Mouse (Mus musculus) mesoderm, embryonic 11.5 days (tissue): ENCODE results near the gene Fstl4.
"Not testable (repeated sequence)": the region's sequence is repeated elsewhere in the genome, so short reads cannot be mapped to it uniquely, and the experiment has no call there.

ENCODE experiments used
- DNase-seq: peaks from one replicate; pipeline ENCODE4 v3.0.0-alpha.2; 2012; ENCODE audit warnings: low read depth, low spot score

Gene Fstl4

DNA sequence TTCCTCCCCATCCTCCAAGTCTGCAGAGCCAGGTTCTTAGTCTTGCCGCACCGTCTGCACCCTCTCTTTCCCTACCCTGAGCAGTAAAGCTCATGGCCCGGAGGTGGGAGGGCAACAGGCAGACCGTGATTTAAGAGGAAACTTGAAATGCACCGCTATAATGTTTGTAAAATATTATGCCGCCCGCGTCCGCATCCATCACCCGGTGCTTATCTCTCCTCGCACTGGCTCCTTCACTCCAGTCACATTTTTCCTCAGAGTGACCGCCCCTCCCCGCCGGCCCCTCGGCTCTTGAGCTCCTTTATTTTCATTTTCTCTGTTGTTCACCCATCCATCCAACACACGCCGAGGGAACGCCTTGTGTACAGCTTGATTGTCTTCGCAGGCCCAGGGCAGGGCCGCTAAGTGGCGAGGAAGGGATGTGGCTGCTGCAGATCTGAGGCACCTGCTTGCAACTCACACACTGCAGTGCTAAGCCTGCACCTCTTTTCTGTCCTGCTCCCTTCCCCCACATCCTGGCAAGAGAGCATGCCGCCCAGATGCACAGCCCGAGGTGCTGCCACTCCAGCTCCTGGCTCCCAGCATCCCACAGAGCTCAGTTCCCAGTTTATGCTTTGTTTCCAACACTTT, 368.1 kb downstream of the Fstl4 start:
- no peak for DNase-seq

DNA sequence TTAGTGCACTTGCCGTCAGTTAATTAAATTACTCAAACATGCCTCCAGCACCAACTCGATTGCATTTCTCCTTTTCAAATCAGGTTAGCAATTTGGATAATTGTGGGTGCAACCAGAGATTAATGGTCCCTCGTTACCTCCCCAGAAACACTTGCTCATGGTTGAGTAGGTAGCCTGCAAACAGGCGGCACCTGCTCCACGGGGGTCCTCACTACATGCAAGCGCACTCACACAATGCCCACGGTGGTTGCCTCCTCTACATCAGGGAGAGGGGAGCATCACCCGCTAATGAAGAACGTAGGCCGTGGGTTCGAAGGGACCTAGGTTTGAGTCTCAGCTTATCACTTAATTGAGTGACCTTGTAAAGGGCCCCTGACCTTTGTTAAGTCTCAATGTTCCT, 371.9 kb downstream of the Fstl4 start:
- no peak for DNase-seq

GRCm38 (mm10) chr11:53137381-53137780, 372.9 kb downstream of the Fstl4 start:
- DNase-seq: no peak

DNA sequence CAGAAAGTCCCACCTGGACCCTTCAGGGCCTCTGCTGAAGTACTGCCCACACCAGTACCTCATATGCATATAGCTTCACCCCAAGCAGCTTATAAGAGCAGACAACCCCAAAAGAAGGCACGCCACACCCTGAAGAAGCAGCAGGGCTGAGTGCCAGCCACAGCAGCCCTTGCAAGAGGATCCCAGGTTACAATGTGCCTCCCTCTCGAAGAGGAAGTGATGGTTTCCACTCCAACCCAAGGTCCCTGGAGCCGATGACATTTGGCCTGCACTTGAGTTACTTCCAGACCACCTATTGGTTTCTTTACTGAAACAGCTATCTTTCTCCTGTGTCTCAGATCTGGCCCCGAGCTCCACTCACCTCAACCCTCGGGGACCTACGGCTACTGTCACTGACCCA, 373.8 kb downstream of the Fstl4 start:
- no peak for DNase-seq

DNA sequence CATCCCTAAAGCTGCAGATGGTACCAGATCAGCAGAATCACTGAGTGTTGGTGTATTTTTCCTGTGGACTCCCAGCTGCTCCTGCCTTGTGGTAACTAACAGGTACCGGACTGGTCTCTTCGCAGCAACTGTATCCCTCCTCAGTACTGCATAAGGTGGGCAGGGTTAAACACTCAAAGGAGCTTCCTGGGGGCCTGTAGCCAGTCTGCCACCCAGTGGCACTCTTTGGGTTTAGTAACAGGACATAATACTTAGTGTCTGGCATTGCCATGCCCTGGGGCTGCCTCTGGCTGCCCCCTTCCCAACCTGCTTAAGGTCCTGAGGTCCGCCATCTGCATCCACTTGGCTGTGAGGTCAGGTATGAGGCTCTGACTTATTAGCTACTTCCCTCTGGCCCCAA, 375.2 kb downstream of the Fstl4 start:
- no peak for DNase-seq

- DNase-seq: no peak
Observed at GRCm38 (mm10) chr11:53140196-53140595, 375.8 kb downstream of the Fstl4 start.

- DNase-seq: peak; percentile 5
Observed at GRCm38 (mm10) chr11:53140722-53141400, 376.4 kb downstream of the Fstl4 start.

GRCm38 (mm10) chr11:53143522-53143921, 379.1 kb downstream of the Fstl4 start:
- DNase-seq: no peak

- no peak for DNase-seq
Observed at GRCm38 (mm10) chr11:53144506-53144905, 380.1 kb downstream of the Fstl4 start.

GRCm38 (mm10) chr11:53146290-53146689, 381.9 kb downstream of the Fstl4 start:
- peak; percentile 30 for DNase-seq

DNA sequence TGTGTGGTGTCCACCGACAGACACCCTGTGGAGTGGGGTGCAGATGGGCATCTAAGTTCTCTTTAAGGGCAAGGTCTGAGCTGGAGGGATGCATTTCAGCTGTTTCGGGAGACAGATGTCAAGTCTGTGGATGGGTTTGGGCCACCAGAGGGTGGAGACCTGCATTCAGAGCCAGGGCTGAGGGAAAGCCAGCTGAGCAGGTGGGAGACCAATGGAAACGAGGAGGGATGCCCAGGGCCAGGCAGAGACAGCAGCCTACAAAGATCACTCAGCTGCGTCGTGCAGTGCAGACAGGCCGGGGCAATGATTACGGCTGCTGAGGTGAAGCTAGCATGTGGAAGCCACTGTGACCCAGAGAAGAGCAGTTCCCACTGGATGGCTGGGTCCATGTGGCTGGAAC, 392.0 kb downstream of the Fstl4 start:
- no peak for DNase-seq

GRCm38 (mm10) chr11:53157621-53158259, 393.3 kb downstream of the Fstl4 start:
- no peak for DNase-seq

DNA sequence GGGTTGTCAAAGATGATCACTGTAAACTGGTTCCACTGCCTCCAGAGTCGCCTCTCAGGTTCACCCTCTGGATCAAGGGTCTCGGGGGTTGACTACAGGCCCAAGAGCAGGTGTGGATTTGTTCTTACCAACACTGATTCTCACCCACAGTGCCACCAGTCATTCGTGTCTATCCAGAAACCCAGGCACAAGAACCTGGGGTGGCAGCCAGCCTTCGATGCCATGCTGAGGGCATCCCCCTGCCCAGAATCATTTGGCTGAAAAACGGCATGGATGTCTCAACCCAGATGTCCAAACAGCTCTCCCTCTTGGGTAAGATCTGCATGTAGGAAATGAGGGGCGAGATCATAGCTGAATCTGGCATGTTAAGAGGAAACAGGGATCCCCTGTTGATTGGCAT, 398.0 kb downstream of the Fstl4 start:
- DNase-seq: no peak

DNA sequence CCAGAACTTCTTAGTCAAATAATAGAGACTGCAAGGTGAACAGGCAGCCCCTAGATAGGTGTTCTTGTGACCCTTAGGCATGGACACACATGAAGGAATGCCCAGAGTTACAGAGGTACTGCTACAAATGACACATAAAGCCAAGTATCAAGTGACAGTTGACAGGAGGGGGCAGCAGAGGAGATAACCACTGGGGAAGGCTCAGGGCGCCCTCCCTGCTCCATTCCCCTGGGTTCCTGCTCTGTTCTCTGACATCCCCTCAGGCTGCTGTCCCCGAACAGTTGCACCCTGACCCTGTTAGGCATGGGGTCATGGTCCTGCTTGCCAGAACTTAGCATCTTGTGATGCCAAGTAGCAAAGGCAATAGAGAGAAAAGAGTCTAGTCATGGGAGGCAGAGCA, 402.0 kb downstream of the Fstl4 start:
- no peak for DNase-seq

DNA sequence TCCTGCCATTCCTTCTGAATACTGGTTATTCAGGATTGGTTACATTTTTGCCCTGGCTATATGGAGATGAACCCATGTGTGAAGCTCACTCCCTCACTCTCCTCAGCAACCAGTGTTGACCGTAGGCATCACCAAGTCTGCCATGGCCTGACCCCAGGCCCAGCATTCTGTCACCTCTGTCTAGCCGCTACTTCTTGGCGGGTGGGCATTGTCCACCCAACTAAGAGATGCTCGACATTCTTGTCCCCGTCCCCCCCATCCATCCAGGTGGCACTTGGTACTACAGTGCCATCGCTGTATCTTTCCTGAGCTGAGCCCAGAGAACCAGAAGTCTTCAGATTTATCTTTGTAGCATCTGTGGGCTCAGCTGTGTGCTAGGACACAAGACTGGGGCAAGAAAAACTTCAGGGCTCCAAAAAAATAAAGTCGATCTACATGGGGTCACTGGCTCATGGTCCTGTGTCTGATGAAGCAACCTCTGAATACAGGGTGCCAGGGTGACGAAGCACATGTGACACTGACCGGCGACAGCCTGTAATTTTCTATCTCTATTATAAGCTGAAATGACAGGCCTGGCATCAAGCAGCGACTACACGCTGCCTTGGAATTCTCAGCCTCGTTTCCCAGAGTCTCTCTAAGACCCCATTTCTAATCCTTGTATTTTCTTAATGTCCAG, 417.9 kb downstream of the Fstl4 start:
- no peak for DNase-seq

DNA sequence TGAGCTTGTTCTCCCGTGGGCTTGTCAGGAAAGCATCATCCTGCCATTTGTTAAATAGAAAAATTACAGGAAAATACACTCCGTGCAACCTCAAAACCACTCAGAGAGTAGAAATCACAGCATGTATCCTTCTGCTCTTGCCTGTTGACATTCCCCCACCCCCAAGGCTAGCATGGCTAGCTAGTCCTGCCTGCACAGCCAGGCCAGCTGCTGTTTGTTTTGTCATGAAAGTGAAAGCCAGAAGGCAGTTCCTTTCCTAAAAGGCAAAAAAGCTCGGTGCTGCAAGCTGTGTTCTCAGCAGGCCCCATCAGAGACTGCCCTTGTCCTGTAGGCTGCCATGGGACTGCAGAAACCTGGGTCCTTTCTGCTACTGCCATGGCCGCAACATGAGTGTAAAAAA, 418.4 kb downstream of the Fstl4 start:
- peak; percentile 30 for DNase-seq

GRCm38 (mm10) chr11:53184046-53184445, 419.6 kb downstream of the Fstl4 start:
- no peak for DNase-seq

- no peak for DNase-seq
Observed at GRCm38 (mm10) chr11:53184698-53185097, 420.3 kb downstream of the Fstl4 start.

GRCm38 (mm10) chr11:53187427-53188140, 423.1 kb downstream of the Fstl4 start:
- peak; percentile 19 for DNase-seq

DNA sequence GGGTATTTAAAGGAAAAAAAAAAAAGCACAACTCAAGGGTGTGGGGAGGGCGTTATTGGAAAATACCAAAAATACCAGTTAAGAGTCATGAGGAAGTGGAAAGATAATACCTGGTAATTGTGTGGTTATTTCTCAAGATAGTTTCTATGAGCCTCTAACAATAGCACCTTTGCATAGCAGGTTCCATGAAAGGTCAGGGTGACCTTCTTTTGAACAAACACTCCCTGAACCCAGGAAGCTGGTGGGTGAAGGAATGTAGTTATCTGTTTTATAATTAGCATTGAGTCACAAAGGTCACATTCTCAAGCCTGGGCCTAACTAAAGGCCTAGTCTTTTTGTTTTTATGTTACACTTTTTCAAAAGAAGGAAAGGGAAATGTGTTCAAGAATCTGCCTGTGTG, 432.1 kb downstream of the Fstl4 start:
- not testable (repeated sequence) for DNase-seq

DNA sequence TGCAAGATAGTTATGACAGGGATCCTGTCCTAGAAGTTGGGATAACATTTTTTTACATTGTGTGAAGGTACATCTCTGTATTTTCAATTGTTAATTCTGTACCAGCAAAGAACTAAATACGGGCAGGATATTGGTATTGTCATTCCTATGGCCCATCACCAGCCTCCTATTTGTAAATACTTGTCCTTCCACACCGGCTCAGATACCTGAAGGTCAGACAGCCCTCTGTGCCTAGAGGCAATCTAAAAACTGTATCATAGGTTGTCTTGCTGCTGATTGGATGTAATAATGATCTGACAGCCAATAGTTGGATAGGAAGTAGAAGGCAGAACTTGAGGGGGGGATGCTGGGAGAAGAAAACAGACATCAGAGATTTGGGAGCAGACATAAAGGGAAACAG, 432.7 kb downstream of the Fstl4 start:
- no peak for DNase-seq
